Mouse (Mus musculus) gastrocnemius, postnatal 4 days (tissue): ENCODE data around the gene Man2a2. TPM values are rescaled to one million over a fixed set of nuclear protein-coding genes. Genes with fewer than 3 reads are reported as not detected.

Experiments
- DNase-seq, 2 experiments: peaks; one replicate each; pipeline ENCODE4 v3.0.0; 2021 to 2022; ENCODE audit warnings: low spot score in 2 of 2, mixed read lengths in 2 of 2
- total RNA-seq, 2 experiments: library from RNA; stranded (reverse); gene quantifications; 2 replicates each; pipeline ENCODE4 v1.2.3; 2021

Gene Man2a2
- total RNA-seq, 2 experiments from 2014 or later, result 87.2 to 91.1 TPM

GRCm38 (mm10) chr7:80372667-80373066, 1.5 kb upstream of the Man2a2 start:
- DNase-seq, result no peak

- DNase-seq, result no peak
Measured at GRCm38 (mm10) chr7:80372166-80372565, 991 bp upstream of the Man2a2 start.

- peak; percentile 55 to 73 for DNase-seq
Measured at GRCm38 (mm10) chr7:80370649-80371040, 530 bp downstream of the Man2a2 start.

- no peak for DNase-seq
Measured at GRCm38 (mm10) chr7:80369967-80370431, 1.2 kb downstream of the Man2a2 start.

GRCm38 (mm10) chr7:80369461-80369860, 1.7 kb downstream of the Man2a2 start:
- no peak for DNase-seq

GRCm38 (mm10) chr7:80368635-80369421, 2.3 kb downstream of the Man2a2 start:
- DNase-seq, result no peak

GRCm38 (mm10) chr7:80368009-80368408, 3.2 kb downstream of the Man2a2 start:
- no peak for DNase-seq

- DNase-seq, result no peak
Measured at GRCm38 (mm10) chr7:80367232-80367631, 3.9 kb downstream of the Man2a2 start.

- DNase-seq, result no peak
Measured at GRCm38 (mm10) chr7:80365759-80366158, 5.4 kb downstream of the Man2a2 start.

GRCm38 (mm10) chr7:80360435-80360834, 10.7 kb downstream of the Man2a2 start:
- DNase-seq, result no peak

GRCm38 (mm10) chr7:80358039-80358438, 13.1 kb downstream of the Man2a2 start:
- no peak for DNase-seq

GRCm38 (mm10) chr7:80357156-80357555, 14.0 kb downstream of the Man2a2 start:
- no peak for DNase-seq

- no peak for DNase-seq
Measured at GRCm38 (mm10) chr7:80356351-80356750, 14.8 kb downstream of the Man2a2 start.

GRCm38 (mm10) chr7:80352920-80353319, 18.3 kb downstream of the Man2a2 start:
- DNase-seq, result no peak

- DNase-seq, result no peak
Measured at GRCm38 (mm10) chr7:80350808-80351207, 20.4 kb downstream of the Man2a2 start.

- DNase-seq, result no peak
Measured at GRCm38 (mm10) chr7:80347670-80348586, 23.2 kb downstream of the Man2a2 start.

- no peak for DNase-seq
Measured at GRCm38 (mm10) chr7:80346830-80347229, 24.3 kb downstream of the Man2a2 start.

GRCm38 (mm10) chr7:80346173-80346572, 25.0 kb downstream of the Man2a2 start:
- no peak for DNase-seq

GRCm38 (mm10) chr7:80343270-80344018, 27.7 kb downstream of the Man2a2 start:
- no peak for DNase-seq

GRCm38 (mm10) chr7:80342858-80343257, 28.3 kb downstream of the Man2a2 start, which contains the start of gene Hddc3:
Gene Hddc3, plus strand, starts transcription at chr7:80343104.
- DNase-seq, result peak; percentile 88 to 97

GRCm38 (mm10) chr7:80341793-80342192, 29.4 kb downstream of the Man2a2 start:
- no peak for DNase-seq
